Mouse (Mus musculus): ENCODE results near the gene Tead4.
"Not testable (repeated sequence)": the region's sequence is repeated elsewhere in the genome, so short reads cannot be mapped to it uniquely, and the experiment has no call there.

- not testable (repeated sequence) for TF ChIP-seq CTCF, EP300 (IDR thresholded peaks at IDR 0.05; ENCODE audit: low read depth)
These were observed 91.4 kb downstream of the Tead4 start for GRCm38 (mm10) chr6:128209199-128209598.

Data from liver, postnatal 0 days (tissue).